Mouse (Mus musculus) midbrain, embryonic 11.5 days (tissue): ENCODE results near the gene Dtnbp1. TPM values are rescaled to one million over a fixed set of nuclear protein-coding genes. Genes with fewer than 3 reads are reported as not detected.

Experiments
- ATAC-seq: fragments of 200-750 bp; cut with Nextera tagmentation; 2 replicates; pipeline ENCODE4 v1.8.0; 2017; ENCODE audit warnings: moderate TSS enrichment, moderate library complexity; ENCODE audit not compliant: low FRiP score
- DNase-seq: peaks from one replicate; pipeline ENCODE4 v3.0.0; 2015; ENCODE audit warnings: low spot score; ENCODE audit errors: missing footprints
- H3K27ac ChIP-seq: fragments of 300-500 bp; sonication (generic); 2 replicates; pipeline ENCODE4 v1.5.1; 2014; ENCODE audit warnings: low read depth, low read length
- H3K27me3 ChIP-seq: fragments of 300-500 bp; sonication (generic); 2 replicates; pipeline ENCODE4 v1.6.1; 2014; ENCODE audit warnings: mild to moderate bottlenecking, low read length, moderate library complexity, mixed read lengths; ENCODE audit not compliant: control insufficient read depth, insufficient read depth
- H3K36me3 ChIP-seq: fragments of 300-500 bp; sonication (generic); 2 replicates; pipeline ENCODE4 v1.6.1; 2014; ENCODE audit warnings: mild to moderate bottlenecking, low read length, moderate library complexity, mixed read lengths; ENCODE audit not compliant: control insufficient read depth, insufficient read depth
- H3K4me1 ChIP-seq: fragments of 300-500 bp; sonication (generic); 2 replicates; pipeline ENCODE4 v1.6.1; 2014; ENCODE audit warnings: low read length; ENCODE audit not compliant: control insufficient read depth, insufficient read depth
- H3K4me2 ChIP-seq: fragments of 300-500 bp; sonication (generic); 2 replicates; pipeline ENCODE4 v1.6.1; 2014; ENCODE audit warnings: mild to moderate bottlenecking, moderate library complexity
- H3K4me3 ChIP-seq: fragments of 300-500 bp; sonication (generic); 2 replicates; pipeline ENCODE4 v1.5.1; 2014; ENCODE audit warnings: low read depth, low read length
- H3K9ac ChIP-seq: fragments of 300-500 bp; sonication (generic); 2 replicates; pipeline ENCODE4 v1.6.1; 2014; ENCODE audit warnings: low read length
- H3K9me3 ChIP-seq: fragments of 300-500 bp; sonication (generic); 2 replicates; pipeline ENCODE4 v1.6.1; 2016; ENCODE audit warnings: low read length; ENCODE audit not compliant: control insufficient read depth
- WGBS: fragments of 180-500 bp; shearing (Covaris S2); extraction: QIAGEN DNeasy Blood & Tissue Kit; methylation state at CpG from one replicate; pipeline ENCODE4 v1.1.7; 2014; 5-methylcytosine and 5-hydroxymethylcytosine counted together
- polyA plus RNA-seq: library from polyadenylated mRNA; unstranded; fragments of >200 nt; fragmentation: Nextera tagmentation; extraction: Ambion mirVana; gene quantifications from 2 replicates; pipeline ENCODE4 v1.2.1, GENCODE M21; 2014

The Dtnbp1 gene
- polyA plus RNA-seq: 68.9 and 69.5 TPM in 2 replicates

DNA sequence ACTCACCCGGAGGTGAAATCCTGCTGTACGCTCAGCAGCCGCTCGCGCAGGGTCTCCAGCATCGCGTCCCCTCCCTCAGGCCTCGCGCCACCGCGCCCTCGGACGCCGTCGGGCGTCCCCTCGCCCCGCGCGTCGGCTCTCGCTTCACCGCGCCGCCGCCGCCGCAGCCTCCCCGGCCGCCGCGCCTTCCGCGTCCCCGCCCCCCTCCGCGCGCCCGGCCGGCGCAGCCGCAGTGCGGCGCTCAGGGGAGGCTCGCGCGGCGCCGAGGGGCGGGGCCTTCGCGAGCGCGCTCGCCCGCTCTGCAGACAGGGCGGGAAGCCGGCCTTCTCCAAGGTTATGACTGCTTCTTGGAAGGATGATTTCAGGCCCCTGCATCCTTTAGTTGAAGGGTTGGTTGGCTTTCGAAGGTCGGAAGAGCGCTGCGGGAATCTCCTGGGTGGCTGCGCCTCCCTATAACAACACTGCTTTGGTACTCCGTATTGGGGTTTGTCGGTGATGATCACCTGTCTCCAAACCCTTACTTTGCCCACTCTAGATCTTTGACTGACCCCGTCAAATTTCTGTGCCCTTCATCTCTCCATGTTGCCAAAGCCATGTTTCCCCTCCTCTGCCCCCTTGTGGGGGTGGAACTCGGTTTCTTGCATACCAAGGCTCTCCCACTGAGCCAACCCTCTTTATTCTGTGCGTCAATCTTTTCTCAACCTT, at the start of gene Dtnbp1:
Dtnbp1 (minus strand) TSS at position 237 of the 705 bp plus-strand sequence.
- 1% methylated on average over 57 of the region's 68 CpGs for WGBS

GRCm38 (mm10) chr13:45049261-45050020, 47.5 kb upstream of the Dtnbp1 start:
- Histone ChIP-seq H3K9me3 (no peaks in the 10 kb centered on the region), H3K4me3 (no peak overlapping the region), H3K36me3 (no peaks in the 10 kb centered on the region), H3K9ac (no peak overlapping the region), H3K4me2 (no peak overlapping the region), H3K27ac (no peak overlapping the region), H3K27me3 (no peaks in the 10 kb centered on the region), H3K4me1 (no peaks in the 10 kb centered on the region)
- WGBS: 84% methylated on average over 7 of the region's 7 CpGs
- no peak for DNase-seq
- ATAC-seq: no peak

More for the DNA sequence above, at the start of gene Dtnbp1:
- peak; percentile 92 for ATAC-seq
- Histone ChIP-seq H3K9ac (peak within 1 kb of the TSS; percentile 82), H3K4me3 (peak within 1 kb of the TSS; percentile 82), H3K4me2 (peak within 1 kb of the TSS; percentile 75), H3K4me1 (peaks cover 9% of the 10 kb centered on the region), H3K36me3 (no peaks in the 10 kb centered on the region), H3K9me3 (no peaks in the 10 kb centered on the region), H3K27me3 (no peaks in the 10 kb centered on the region), H3K27ac (peak within 1 kb of the TSS; percentile 51; the same call in 1 of the 2 replicates)
- DNase-seq: peak; percentile 98

GRCm38 (mm10) chr13:45043466-45043865, 41.5 kb upstream of the Dtnbp1 start:
- Histone ChIP-seq H3K4me1 (no peaks in the 10 kb centered on the region), H3K27ac (no peak overlapping the region), H3K27me3 (no peaks in the 10 kb centered on the region), H3K4me2 (no peak overlapping the region), H3K9me3 (no peaks in the 10 kb centered on the region), H3K9ac (no peak overlapping the region), H3K36me3 (no peaks in the 10 kb centered on the region), H3K4me3 (no peak overlapping the region)
- no peak for DNase-seq
- 85% methylated on average over 3 of the region's 3 CpGs for WGBS
- ATAC-seq: no peak

GRCm38 (mm10) chr13:45040741-45041140, 38.8 kb upstream of the Dtnbp1 start:
- WGBS: 89% methylated on average over 7 of the region's 7 CpGs
- H3K27ac ChIP-seq: no peak overlapping the region
- H3K36me3 ChIP-seq: no peaks in the 10 kb centered on the region
- no peaks in the 10 kb centered on the region for H3K27me3 ChIP-seq
- H3K9me3 ChIP-seq: no peaks in the 10 kb centered on the region
- H3K4me1 ChIP-seq: no peaks in the 10 kb centered on the region
- no peak overlapping the region for H3K4me3 ChIP-seq
- H3K9ac ChIP-seq: no peak overlapping the region
- DNase-seq (no peak), ATAC-seq (no peak)
- no peak overlapping the region for H3K4me2 ChIP-seq

- no peaks in the 10 kb centered on the region for H3K36me3 ChIP-seq
- no peak overlapping the region for H3K4me2 ChIP-seq
- no peak overlapping the region for H3K9ac ChIP-seq
- no peak overlapping the region for H3K4me3 ChIP-seq
- DNase-seq (peak; percentile 84), ATAC-seq (no peak)
- 75% methylated on average over 4 of the region's 4 CpGs for WGBS
- no peak overlapping the region for H3K27ac ChIP-seq
- no peaks in the 10 kb centered on the region for H3K4me1 ChIP-seq
- no peaks in the 10 kb centered on the region for H3K9me3 ChIP-seq
- no peaks in the 10 kb centered on the region for H3K27me3 ChIP-seq
These were observed 38.2 kb upstream of the Dtnbp1 start for GRCm38 (mm10) chr13:45040195-45040594.

- no peak overlapping the region for H3K4me3 ChIP-seq
- no peak overlapping the region for H3K9ac ChIP-seq
- no peaks in the 10 kb centered on the region for H3K36me3 ChIP-seq
- H3K9me3 ChIP-seq: no peaks in the 10 kb centered on the region
- H3K27me3 ChIP-seq: no peaks in the 10 kb centered on the region
- 88% methylated on average over 4 of the region's 4 CpGs for WGBS
- no peaks in the 10 kb centered on the region for H3K4me1 ChIP-seq
- H3K27ac ChIP-seq: no peak overlapping the region
- DNase-seq (peak; percentile 54), ATAC-seq (no peak)
- H3K4me2 ChIP-seq: no peak overlapping the region
These were observed 34.5 kb upstream of the Dtnbp1 start for GRCm38 (mm10) chr13:45036417-45036816.

DNA sequence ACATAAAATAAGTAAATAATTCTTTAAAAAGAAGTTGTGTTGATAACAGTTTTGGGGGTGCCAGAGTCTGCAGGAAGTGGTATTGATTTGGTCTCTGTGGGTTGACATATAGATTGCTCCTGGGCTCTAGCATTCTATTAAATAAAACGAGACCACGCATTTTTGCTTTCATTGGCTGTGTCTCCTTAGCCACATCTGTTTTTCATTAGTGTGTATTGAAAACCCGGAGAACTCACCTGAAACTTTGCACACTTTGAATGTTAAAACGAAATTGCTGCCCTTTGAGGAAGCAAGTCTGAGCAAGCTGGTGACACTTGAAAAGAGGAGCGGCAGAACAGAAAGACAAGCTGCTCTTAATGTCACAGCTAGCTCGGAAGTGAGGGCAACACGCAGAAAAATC, 32.8 kb upstream of the Dtnbp1 start:
- H3K9me3 ChIP-seq: no peaks in the 10 kb centered on the region
- H3K27me3 ChIP-seq: no peaks in the 10 kb centered on the region
- no peak overlapping the region for H3K9ac ChIP-seq
- WGBS: 82% methylated on average over 7 of the region's 7 CpGs
- ATAC-seq (no peak), DNase-seq (peak; percentile 69)
- no peak overlapping the region for H3K4me3 ChIP-seq
- no peaks in the 10 kb centered on the region for H3K4me1 ChIP-seq
- no peak overlapping the region for H3K4me2 ChIP-seq
- H3K36me3 ChIP-seq: no peaks in the 10 kb centered on the region
- H3K27ac ChIP-seq: no peak overlapping the region

GRCm38 (mm10) chr13:45033360-45033759, 31.4 kb upstream of the Dtnbp1 start:
- Histone ChIP-seq H3K9ac (no peak overlapping the region), H3K4me1 (no peaks in the 10 kb centered on the region), H3K4me3 (no peak overlapping the region), H3K27ac (no peak overlapping the region), H3K9me3 (no peaks in the 10 kb centered on the region), H3K27me3 (no peaks in the 10 kb centered on the region), H3K36me3 (no peaks in the 10 kb centered on the region), H3K4me2 (no peak overlapping the region)
- ATAC-seq (no peak), DNase-seq (peak; percentile 59)
- 92% methylated on average over 10 of the region's 10 CpGs for WGBS

- 88% methylated on average over 4 of the region's 4 CpGs for WGBS
- Histone ChIP-seq H3K9me3 (no peaks in the 10 kb centered on the region), H3K4me3 (no peak overlapping the region), H3K9ac (no peak overlapping the region), H3K27me3 (no peaks in the 10 kb centered on the region), H3K4me2 (no peak overlapping the region), H3K27ac (no peak overlapping the region), H3K4me1 (no peaks in the 10 kb centered on the region), H3K36me3 (no peaks in the 10 kb centered on the region)
- DNase-seq (peak; percentile 45), ATAC-seq (no peak)
These were observed 30.5 kb upstream of the Dtnbp1 start for GRCm38 (mm10) chr13:45032484-45032883.
